Mouse (Mus musculus) midbrain, postnatal 0 days (tissue): ENCODE measurements around the gene Tnfrsf19. TPM values are rescaled to one million over a fixed set of nuclear protein-coding genes. Genes with fewer than 3 reads are reported as not detected.

ENCODE experiments used
- ATAC-seq: fragments of 200-750 bp; cut with Nextera tagmentation; 2 replicates; pipeline ENCODE4 v1.8.0; 2017; ENCODE audit warnings: moderate number of reproducible peaks, mild to moderate bottlenecking, moderate TSS enrichment, moderate library complexity; ENCODE audit not compliant: low FRiP score
- DNase-seq: peaks from one replicate; pipeline ENCODE4 v3.0.0-alpha.2; 2015; ENCODE audit warnings: low spot score
- H3K27ac ChIP-seq: fragments of 300-500 bp; sonication (generic); 2 replicates; pipeline ENCODE4 v1.5.1; 2014; ENCODE audit warnings: low read depth, mild to moderate bottlenecking, low read length, mixed read lengths
- H3K27me3 ChIP-seq: fragments of 300-500 bp; sonication (generic); 2 replicates; pipeline ENCODE4 v1.6.1; 2014; ENCODE audit warnings: low read length, control low read depth, mixed read lengths; ENCODE audit not compliant: insufficient read depth
- H3K36me3 ChIP-seq: fragments of 300-500 bp; sonication (generic); 2 replicates; pipeline ENCODE4 v1.6.1; 2014; ENCODE audit warnings: low read length, control low read depth, mixed read lengths; ENCODE audit not compliant: insufficient read depth
- H3K4me1 ChIP-seq: fragments of 300-500 bp; sonication (generic); 2 replicates; pipeline ENCODE4 v1.6.1; 2014; ENCODE audit warnings: mild to moderate bottlenecking, control low read depth, antibody characterized with exemption, low read length, mixed read lengths; ENCODE audit not compliant: insufficient read depth
- H3K4me2 ChIP-seq: fragments of 300-500 bp; sonication (generic); 2 replicates; pipeline ENCODE4 v1.6.1; 2014; ENCODE audit warnings: low read depth, mild to moderate bottlenecking, low read length, mixed read lengths; ENCODE audit not compliant: poor library complexity, severe bottlenecking
- H3K4me3 ChIP-seq: fragments of 300-500 bp; sonication (generic); 2 replicates; pipeline ENCODE4 v1.5.1; 2014; ENCODE audit warnings: low read depth, mild to moderate bottlenecking, low read length, moderate library complexity
- H3K9ac ChIP-seq: fragments of 300-500 bp; sonication (generic); replicated peaks from 2 replicates; pipeline ENCODE4 v1.6.1; 2014; ENCODE audit warnings: mild to moderate bottlenecking, low read length, moderate library complexity, mixed read lengths; ENCODE audit not compliant: poor library complexity, severe bottlenecking
- H3K9me3 ChIP-seq: fragments of 300-500 bp; sonication (generic); 2 replicates; pipeline ENCODE4 v1.6.1; 2016; ENCODE audit warnings: low read length, control low read depth
- CTCF ChIP-seq: IDR thresholded peaks from 2 replicates; pipeline ENCODE4 v1.5.1; 2016; ENCODE audit warnings: antibody characterized with exemption, mild to moderate bottlenecking
- WGBS: fragments of 180-500 bp; shearing (Covaris S2); extraction: QIAGEN DNeasy Blood & Tissue Kit; methylation state at CpG from one replicate; pipeline ENCODE4 v1.1.7; 2014; 5-methylcytosine and 5-hydroxymethylcytosine counted together
- polyA plus RNA-seq: library from polyadenylated mRNA; unstranded; fragments of >200 nt; fragmentation: Nextera tagmentation; extraction: Ambion mirVana; gene quantifications from 2 replicates; pipeline ENCODE4 v1.2.1, GENCODE M21; 2015
- total RNA-seq: library from RNA; depleted of rRNA; stranded (reverse); fragments of >200 nt; gene quantifications from 2 replicates; pipeline ENCODE4 v1.2.3, GENCODE M21; 2014

Gene Tnfrsf19
- total and polyA plus RNA-seq, 2 experiments from 2014 or later, result 29.5 to 42.9 TPM

DNA sequence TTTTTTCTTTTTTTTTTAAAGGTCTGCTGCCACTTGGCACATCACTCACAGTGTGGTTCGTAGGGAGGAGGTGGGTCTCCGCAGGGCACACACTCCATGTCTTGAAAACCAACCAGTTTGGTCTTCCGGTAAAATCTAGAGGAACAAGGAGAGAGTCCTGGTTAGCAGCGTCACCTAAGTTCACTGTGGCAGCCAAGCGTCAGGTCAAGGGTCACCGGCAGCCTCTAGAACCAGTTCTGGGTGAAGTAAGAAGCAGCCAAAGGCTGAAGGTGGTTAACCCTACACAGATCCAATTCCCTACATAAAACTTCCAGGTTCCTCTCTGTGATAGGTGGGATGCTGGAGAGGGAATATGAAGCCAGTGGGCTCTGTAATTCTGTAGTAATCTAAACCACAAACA is 49.7 kb downstream of the Tnfrsf19 start:
- DNase-seq (no peak), ATAC-seq (no peak)
- H3K4me3 ChIP-seq, result no peak overlapping the region
- no peak overlapping the region for H3K9ac ChIP-seq
- H3K9me3 ChIP-seq, result no peaks in the 10 kb centered on the region
- 76% methylated on average over 6 of the region's 6 CpGs for WGBS
- H3K36me3 ChIP-seq, result no peaks in the 10 kb centered on the region; the same call in 1 of the 2 replicates
- no peak for TF ChIP-seq CTCF
- no peaks in the 10 kb centered on the region for H3K27me3 ChIP-seq
- H3K27ac ChIP-seq, result no peak overlapping the region
- H3K4me1 ChIP-seq, result no peaks in the 10 kb centered on the region
- no peak overlapping the region for H3K4me2 ChIP-seq

DNA sequence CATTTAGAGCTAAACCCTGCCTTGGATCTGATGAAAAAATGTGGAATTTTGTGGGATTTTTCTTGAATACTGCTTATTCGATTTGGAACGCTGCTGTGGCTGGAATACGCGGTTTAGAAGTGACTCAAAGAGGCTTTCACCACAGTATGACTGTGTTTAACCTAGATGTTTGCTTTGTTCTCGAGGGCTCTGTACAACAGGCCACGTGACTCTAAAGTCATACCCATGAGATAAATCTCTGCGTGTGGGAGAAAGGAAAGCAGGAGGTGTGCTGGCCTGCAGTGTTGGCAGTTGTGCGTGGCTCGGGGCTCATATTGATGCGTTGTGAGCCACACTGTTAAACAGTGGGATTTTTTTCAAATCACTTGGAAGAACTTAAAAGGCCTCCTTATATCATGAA is 52.8 kb downstream of the Tnfrsf19 start:
- Histone ChIP-seq H3K27me3 (no peaks in the 10 kb centered on the region), H3K4me2 (no peak overlapping the region), H3K9ac (no peak overlapping the region), H3K36me3 (no peaks in the 10 kb centered on the region; the same call in 1 of the 2 replicates), H3K27ac (no peak overlapping the region), H3K4me3 (no peak overlapping the region), H3K9me3 (no peaks in the 10 kb centered on the region), H3K4me1 (no peaks in the 10 kb centered on the region)
- 56% methylated on average over 10 of the region's 10 CpGs for WGBS
- DNase-seq (no peak), ATAC-seq (no peak)
- TF ChIP-seq CTCF, result no peak

DNA sequence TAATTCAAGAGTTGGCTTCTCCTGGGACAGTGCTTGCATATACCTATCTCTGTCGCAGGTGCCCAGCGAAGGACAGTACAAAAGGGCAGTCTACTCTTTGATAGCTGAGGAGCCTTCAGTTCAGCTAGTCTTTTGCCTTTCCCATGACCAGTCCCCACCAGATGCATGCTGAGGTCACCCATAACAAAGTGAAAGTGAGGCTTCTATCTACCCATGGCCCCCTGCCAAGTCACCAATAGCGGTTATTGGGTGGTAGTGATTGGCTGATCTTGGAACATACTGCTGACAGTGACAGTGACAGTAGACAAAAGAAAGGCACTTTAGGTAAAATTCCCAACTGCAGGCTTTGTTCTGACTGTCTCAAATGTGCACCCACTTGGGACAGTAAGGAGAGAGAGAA is 53.2 kb downstream of the Tnfrsf19 start:
- H3K27me3 ChIP-seq, result no peaks in the 10 kb centered on the region
- 92% methylated on average over 3 of the region's 3 CpGs for WGBS
- H3K9ac ChIP-seq, result no peak overlapping the region
- DNase-seq (no peak), ATAC-seq (no peak)
- no peaks in the 10 kb centered on the region for H3K9me3 ChIP-seq
- H3K36me3 ChIP-seq, result no peaks in the 10 kb centered on the region; the same call in 1 of the 2 replicates
- H3K4me3 ChIP-seq, result no peak overlapping the region
- H3K4me1 ChIP-seq, result no peaks in the 10 kb centered on the region
- no peak overlapping the region for H3K27ac ChIP-seq
- no peak overlapping the region for H3K4me2 ChIP-seq
- TF ChIP-seq CTCF, result no peak

DNA sequence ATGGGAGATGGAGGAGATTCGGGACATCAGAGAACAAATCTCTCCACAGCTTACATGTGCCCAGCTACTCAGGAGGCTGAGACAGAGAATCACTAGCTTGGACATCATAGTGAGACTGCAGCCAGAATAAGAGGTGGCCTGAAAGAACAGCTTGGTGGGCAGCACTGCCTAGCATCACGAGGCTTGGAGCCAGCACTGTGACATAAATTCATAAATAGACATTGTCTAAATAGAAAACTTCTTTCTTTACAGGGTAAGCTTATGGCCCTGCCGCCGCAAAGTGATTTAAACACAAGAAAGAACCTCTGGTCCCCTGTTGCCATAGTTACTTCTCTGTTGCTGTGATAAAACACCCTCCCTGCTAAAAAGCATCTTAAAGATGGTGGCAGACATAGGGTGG is 54.1 kb downstream of the Tnfrsf19 start:
- ATAC-seq, result no peak

DNA sequence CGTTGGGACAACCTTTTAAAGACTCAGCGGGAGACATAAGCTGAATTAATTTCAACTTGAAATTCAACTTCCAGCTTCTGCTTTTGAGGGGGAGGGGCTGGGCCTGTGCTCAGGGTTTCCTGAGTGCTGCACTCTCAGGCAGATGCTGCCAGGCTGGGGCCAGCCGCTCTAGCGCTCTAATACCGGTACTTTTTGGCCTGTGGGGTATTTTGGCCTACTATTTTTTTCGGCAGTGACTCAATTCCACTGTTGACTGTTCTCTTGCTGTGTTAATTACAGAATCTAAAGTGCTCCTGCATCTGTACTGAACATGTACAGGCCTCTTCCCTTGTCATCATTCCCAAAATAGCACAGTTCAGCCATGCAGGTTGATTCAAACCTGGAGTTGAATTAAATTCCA is 58.1 kb downstream of the Tnfrsf19 start:
- H3K27me3 ChIP-seq, result no peaks in the 10 kb centered on the region
- DNase-seq, result peak; percentile 29
- 0 out of 2 replicates have a peak overlapping the region, but pooled peaks have one; percentile 26 for H3K27ac ChIP-seq
- H3K9ac ChIP-seq, result no peak overlapping the region
- no peaks in the 10 kb centered on the region for H3K36me3 ChIP-seq
- 29% methylated on average over 6 of the region's 6 CpGs for WGBS
- no peak overlapping the region for H3K4me2 ChIP-seq
- no peaks in the 10 kb centered on the region for H3K9me3 ChIP-seq
- no peaks in the 10 kb centered on the region for H3K4me1 ChIP-seq
- TF ChIP-seq CTCF, result no peak
- no peak for ATAC-seq
- no peak overlapping the region for H3K4me3 ChIP-seq

More for the DNA sequence above, 54.1 kb downstream of the Tnfrsf19 start:
- no peaks in the 10 kb centered on the region for H3K9me3 ChIP-seq
- WGBS, result 44% methylated on average over 4 of the region's 4 CpGs
- H3K27ac ChIP-seq, result no peak overlapping the region
- no peaks in the 10 kb centered on the region; the same call in 1 of the 2 replicates for H3K36me3 ChIP-seq
- no peaks in the 10 kb centered on the region for H3K27me3 ChIP-seq
- no peaks in the 10 kb centered on the region for H3K4me1 ChIP-seq
- no peak for DNase-seq
- H3K4me3 ChIP-seq, result no peak overlapping the region
- no peak for TF ChIP-seq CTCF
- no peak overlapping the region for H3K9ac ChIP-seq
- H3K4me2 ChIP-seq, result no peak overlapping the region

- Histone ChIP-seq H3K27ac (no peak overlapping the region), H3K4me3 (no peak overlapping the region), H3K4me2 (no peak overlapping the region), H3K9me3 (no peaks in the 10 kb centered on the region), H3K9ac (no peak overlapping the region), H3K27me3 (no peaks in the 10 kb centered on the region), H3K4me1 (no peaks in the 10 kb centered on the region), H3K36me3 (no peaks in the 10 kb centered on the region)
- TF ChIP-seq CTCF, result no peak
- DNase-seq (peak; percentile 29), ATAC-seq (no peak)
- 54% methylated on average over 5 of the region's 5 CpGs for WGBS
Measured at GRCm38 (mm10) chr14:60986926-60987325, 59.4 kb downstream of the Tnfrsf19 start.
